Mouse (Mus musculus) CD4-positive helper T cell, adult 2 months (primary cell): ENCODE measurements around the gene Arpp21.

Source experiments
- DNase-seq: peaks from one replicate; pipeline ENCODE4 v3.0.0-alpha.2; 2012; ENCODE audit warnings: low read depth, missing footprints, low spot score

Gene Arpp21

GRCm38 (mm10) chr9:112180006-112180405 is 55.7 kb downstream of the Arpp21 start:
- DNase-seq = no peak

- no peak for DNase-seq
Observed at GRCm38 (mm10) chr9:112178438-112178837, 57.3 kb downstream of the Arpp21 start.

- DNase-seq = no peak
Observed at GRCm38 (mm10) chr9:112177569-112177968, 58.2 kb downstream of the Arpp21 start.

GRCm38 (mm10) chr9:112176317-112176716 is 59.4 kb downstream of the Arpp21 start:
- no peak for DNase-seq

GRCm38 (mm10) chr9:112174407-112175357 is 61.1 kb downstream of the Arpp21 start:
- peak; percentile 78 for DNase-seq

- no peak for DNase-seq
Observed at GRCm38 (mm10) chr9:112173778-112174177, 62.0 kb downstream of the Arpp21 start.

- DNase-seq = no peak
Observed at GRCm38 (mm10) chr9:112164677-112165076, 71.1 kb downstream of the Arpp21 start.

GRCm38 (mm10) chr9:112160981-112161380 is 74.8 kb downstream of the Arpp21 start:
- DNase-seq = no peak

- DNase-seq = no peak
Observed at GRCm38 (mm10) chr9:112153972-112154371, 81.8 kb downstream of the Arpp21 start.

- DNase-seq = no peak
Observed at GRCm38 (mm10) chr9:112152762-112153161, 83.0 kb downstream of the Arpp21 start.

- no peak for DNase-seq
Observed at GRCm38 (mm10) chr9:112151177-112151576, 84.6 kb downstream of the Arpp21 start.

GRCm38 (mm10) chr9:112140658-112141057 is 95.1 kb downstream of the Arpp21 start:
- DNase-seq = no peak

- DNase-seq = no peak
Observed at GRCm38 (mm10) chr9:112137820-112138219, 97.9 kb downstream of the Arpp21 start.

GRCm38 (mm10) chr9:112130812-112131211 is 104.9 kb downstream of the Arpp21 start:
- no peak for DNase-seq

GRCm38 (mm10) chr9:112124667-112125066 is 111.1 kb downstream of the Arpp21 start:
- DNase-seq = no peak

- no peak for DNase-seq
Observed at GRCm38 (mm10) chr9:112124184-112124583, 111.6 kb downstream of the Arpp21 start.

GRCm38 (mm10) chr9:112123421-112123828 is 112.3 kb downstream of the Arpp21 start:
- no peak for DNase-seq

- no peak for DNase-seq
Observed at GRCm38 (mm10) chr9:112119535-112119934, 116.2 kb downstream of the Arpp21 start.

- no peak for DNase-seq
Observed at GRCm38 (mm10) chr9:112119106-112119433, 116.7 kb downstream of the Arpp21 start.

GRCm38 (mm10) chr9:112118411-112119105 is 117.2 kb downstream of the Arpp21 start:
- DNase-seq = no peak

- no peak for DNase-seq
Observed at GRCm38 (mm10) chr9:112117632-112118410, 117.9 kb downstream of the Arpp21 start.

GRCm38 (mm10) chr9:112111610-112112009 is 124.1 kb downstream of the Arpp21 start:
- no peak for DNase-seq
